Mouse (Mus musculus) adipocyte (in vitro differentiated cells): Measurements from ENCODE around the gene Gon4l.

ENCODE experiments used
- DNase-seq: peaks from one replicate; pipeline ENCODE4 v3.0.0-alpha.2; 2016; ENCODE audit warnings: low spot score

Gene Gon4l

DNA sequence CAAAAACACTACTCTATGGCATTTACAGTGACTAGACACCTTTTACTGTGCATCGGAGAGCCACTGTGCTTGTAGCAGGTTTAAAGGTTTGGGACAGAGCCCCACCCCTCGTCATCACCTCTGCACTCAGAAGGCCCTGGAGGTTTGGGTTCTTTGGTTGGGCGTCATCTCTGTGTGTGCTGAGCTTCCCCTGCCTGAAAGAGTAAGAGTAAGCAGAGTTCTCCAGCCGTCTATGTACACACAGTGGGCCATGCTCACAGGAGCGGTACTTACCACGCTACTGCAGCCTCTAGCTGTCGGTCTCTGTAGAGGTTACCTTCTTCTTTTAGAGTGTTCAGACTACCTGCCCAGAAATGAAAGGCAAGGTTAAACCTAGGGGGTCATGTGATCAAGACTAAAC, 77.6 kb downstream of the Gon4l start:
- no peak for DNase-seq

DNA sequence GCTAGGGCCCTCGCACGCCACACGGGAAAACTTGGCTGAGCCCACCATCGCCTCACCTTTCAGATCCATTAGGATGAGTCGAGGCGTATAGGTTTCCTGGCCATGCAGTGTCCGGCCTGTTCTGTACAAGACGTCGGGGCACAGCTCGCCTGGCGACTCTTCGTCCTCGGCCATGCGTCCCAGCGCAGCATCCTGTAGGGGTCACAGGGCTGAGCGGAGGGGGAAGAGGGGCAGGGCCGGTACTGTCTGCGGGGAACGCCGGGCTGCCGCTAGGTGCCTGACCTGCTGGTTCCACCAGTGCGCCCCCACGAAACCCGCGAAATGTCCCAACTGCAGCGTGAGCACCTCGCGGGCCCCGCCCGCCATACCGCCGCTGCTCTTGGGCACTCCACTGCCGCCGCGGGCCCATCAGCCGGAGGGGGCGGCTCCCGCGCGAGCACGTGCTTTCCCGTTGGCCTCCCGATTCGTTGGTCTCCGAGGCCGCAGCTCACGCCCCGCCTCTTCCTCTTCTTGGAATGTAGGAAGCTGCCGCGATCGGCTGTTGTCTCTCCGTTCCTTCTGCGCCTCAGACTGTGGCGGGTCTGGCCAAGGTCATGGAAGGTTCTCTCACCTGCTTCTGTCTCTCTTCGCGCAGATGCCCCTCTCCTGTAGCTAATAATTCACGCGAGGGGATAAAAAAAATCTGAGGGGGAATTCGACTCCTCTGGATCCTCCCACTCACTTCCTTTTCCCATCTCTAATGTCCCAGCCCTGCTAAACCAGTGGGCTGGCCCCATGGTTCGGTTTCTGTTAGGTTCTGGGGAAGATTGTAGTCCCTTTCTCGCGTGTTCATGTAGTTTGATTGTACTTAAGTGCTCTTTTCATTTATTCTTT, 78.7 kb downstream of the Gon4l start, which contains the start of gene Msto1:
Gene Msto1 (minus strand): TSS at position 489 of the 873 bp plus-strand sequence.
- peak; percentile 89 for DNase-seq

GRCm38 (mm10) chr3:88914384-88914810, 79.4 kb downstream of the Gon4l start:
- no peak for DNase-seq

- no peak for DNase-seq
Observed at GRCm38 (mm10) chr3:88918981-88919380, 84.0 kb downstream of the Gon4l start.

- DNase-seq, result no peak
Observed at GRCm38 (mm10) chr3:88921411-88921810, 86.4 kb downstream of the Gon4l start.

DNA sequence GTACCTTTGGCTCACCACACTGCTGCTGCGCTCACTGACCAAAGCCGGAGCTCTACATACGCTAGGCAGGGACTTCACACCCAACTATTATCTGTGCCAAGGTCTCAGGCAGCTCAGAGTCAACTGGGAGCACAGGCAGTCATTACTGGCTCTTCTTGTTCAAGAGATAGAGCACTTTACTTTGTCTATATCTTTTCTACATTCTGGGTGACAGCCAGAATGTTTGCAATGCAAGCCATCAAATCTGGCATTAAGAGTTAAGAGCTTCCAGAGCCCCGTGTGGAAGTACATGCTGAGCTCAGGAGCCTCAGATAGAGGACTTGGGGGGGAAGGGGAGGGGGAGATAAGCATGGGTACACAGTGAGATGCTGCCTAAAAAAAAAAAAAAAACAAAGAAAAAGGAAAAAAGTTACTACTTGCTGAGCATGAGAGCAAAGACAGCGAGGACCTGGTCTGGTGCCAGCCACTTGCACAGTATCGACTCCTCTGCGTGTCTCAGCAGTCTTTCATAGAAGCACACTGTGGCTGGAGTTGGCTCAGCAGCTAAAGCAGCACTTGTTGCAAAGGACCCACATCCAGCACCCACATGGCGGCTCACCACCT, 89.1 kb downstream of the Gon4l start:
- no peak for DNase-seq

DNA sequence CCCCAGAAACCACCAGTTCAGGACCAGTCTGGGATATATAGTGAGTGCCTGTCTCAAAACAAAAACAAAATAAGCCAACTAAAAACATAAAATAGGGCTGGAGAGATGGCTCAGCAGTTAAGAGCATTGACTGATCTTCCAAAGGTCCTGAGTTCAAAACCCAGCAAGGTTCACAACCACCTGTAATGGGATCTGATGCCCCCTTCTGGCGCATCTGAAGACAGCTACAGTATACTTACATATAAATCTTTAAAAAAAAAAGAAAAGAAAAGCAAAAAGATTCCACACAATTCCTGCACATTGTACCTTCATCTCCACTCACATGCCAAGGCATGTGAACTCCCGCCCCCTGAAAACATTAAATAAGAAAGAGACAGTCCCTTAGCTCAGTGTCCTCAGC, 90.6 kb downstream of the Gon4l start:
- DNase-seq, result no peak

DNA sequence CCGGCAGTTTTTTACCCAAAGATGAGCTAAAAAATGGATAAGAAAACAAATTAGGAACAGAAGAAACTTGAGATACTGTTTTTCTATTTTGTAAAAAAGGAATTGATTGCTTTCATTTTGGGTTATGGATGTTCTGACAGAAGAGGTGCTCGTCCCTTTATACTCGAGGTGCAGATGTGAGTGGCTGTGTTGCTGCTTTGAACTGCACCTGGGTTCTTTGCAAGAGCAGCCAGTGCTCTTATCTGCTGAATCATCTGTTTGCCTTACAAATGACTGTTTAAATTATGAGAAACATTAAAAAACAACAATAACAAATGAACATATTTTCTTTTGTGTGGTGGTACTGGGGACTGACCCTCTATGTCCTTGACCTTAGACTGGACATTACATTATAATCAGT, 94.5 kb downstream of the Gon4l start:
- DNase-seq, result no peak

DNA sequence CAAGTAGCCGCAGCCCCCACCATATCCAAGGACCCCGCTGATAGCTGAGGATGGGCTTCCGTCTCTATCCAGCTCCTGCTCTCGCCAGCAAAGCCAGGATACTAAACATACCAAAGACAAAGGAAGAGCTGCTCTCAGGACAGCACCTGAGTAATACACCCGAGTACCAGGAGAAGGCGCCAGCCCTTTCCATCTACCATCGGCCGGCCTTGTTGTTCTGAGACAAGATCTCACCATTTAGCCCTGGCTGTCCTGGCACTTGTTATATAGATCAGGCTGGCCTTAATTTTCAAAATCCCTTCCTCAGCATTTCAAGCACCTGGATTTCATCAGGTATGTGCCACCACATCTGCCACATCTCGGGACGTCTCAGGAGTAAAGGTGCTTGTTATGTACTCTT, 104.0 kb downstream of the Gon4l start:
- DNase-seq, result no peak

DNA sequence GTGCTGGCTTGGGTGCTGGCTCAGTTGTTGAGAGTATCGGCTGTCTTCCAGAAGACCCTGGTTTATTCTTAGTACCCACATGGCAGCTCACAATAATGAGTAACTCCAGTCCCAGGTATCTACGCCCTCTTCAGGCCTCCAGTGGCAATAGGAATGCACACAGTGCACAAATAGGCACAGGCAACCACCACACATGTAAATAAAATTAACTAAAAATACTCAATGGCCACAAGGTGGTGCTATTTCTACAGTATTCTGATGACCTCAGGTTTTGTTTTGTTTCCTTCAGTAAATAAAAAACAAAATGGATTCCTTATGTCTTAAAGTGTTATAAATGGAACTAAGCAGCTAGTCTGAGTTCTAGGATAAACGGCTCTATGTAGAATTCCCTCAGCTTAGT, 104.7 kb downstream of the Gon4l start:
- peak; percentile 75 for DNase-seq

GRCm38 (mm10) chr3:88942316-88942880, 107.4 kb downstream of the Gon4l start:
- DNase-seq, result no peak

DNA sequence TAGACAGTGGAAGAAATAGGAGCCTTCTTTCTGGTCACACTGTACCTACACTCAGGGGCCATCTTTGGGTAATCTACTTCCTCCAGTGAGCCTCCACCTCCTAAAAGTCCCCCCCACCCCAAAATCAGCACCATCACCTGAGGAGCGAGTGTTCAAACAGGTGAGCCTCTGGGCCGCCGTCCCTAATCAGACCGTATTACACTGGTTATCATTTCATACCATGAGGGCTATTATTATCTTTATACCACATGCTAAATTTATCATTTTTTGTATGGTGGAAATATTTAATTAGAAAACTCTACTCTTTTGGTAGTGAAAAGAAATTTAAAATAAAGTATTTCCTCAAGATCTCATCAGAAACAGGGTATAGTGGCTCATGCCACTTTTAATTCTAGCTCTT, 109.1 kb downstream of the Gon4l start:
- no peak for DNase-seq

- peak; percentile 96 for DNase-seq
Observed at GRCm38 (mm10) chr3:88949786-88950575, 115.0 kb downstream of the Gon4l start.

- DNase-seq, result peak; percentile 83
Observed at GRCm38 (mm10) chr3:88950576-88951326, 115.7 kb downstream of the Gon4l start, which contains the start of the genes Ash1l and Dap3. Ash1l (plus strand) TSS chr3:88950622. Dap3 (minus strand) TSS chr3:88951181.

- no peak for DNase-seq
Observed at GRCm38 (mm10) chr3:88951327-88951800, 116.3 kb downstream of the Gon4l start.

GRCm38 (mm10) chr3:88953246-88953645, 118.2 kb downstream of the Gon4l start:
- no peak for DNase-seq

GRCm38 (mm10) chr3:88953736-88954135, 118.7 kb downstream of the Gon4l start:
- no peak for DNase-seq
